Mouse (Mus musculus) hindbrain, postnatal 0 days (tissue): ENCODE results near the gene Pgghg. TPM values are rescaled to one million over a fixed set of nuclear protein-coding genes. Genes with fewer than 3 reads are reported as not detected.
"Not testable (repeated sequence)": the region's sequence is repeated elsewhere in the genome, so short reads cannot be mapped to it uniquely, and the experiment has no call there.

ENCODE experiments used
- ATAC-seq: fragments of 200-750 bp; cut with Nextera tagmentation; 2 replicates; pipeline ENCODE4 v1.8.0; 2017; ENCODE audit warnings: mild to moderate bottlenecking, moderate TSS enrichment, moderate library complexity
- DNase-seq: peaks from one replicate; pipeline ENCODE4 v3.0.0-alpha.2; 2015; ENCODE audit warnings: low spot score
- H3K27ac ChIP-seq: fragments of 300-500 bp; sonication (generic); 2 replicates; pipeline ENCODE4 v1.5.1; 2014; ENCODE audit warnings: mild to moderate bottlenecking
- H3K27me3 ChIP-seq: fragments of 300-500 bp; sonication (generic); 2 replicates; pipeline ENCODE4 v1.6.1; 2014; ENCODE audit warnings: low read length, mixed read lengths; ENCODE audit not compliant: insufficient read depth
- H3K36me3 ChIP-seq: fragments of 300-500 bp; sonication (generic); 2 replicates; pipeline ENCODE4 v1.6.1; 2014; ENCODE audit warnings: low read length, mixed read lengths; ENCODE audit not compliant: insufficient read depth
- H3K4me1 ChIP-seq: fragments of 300-500 bp; sonication (generic); 2 replicates; pipeline ENCODE4 v1.6.1; 2014; ENCODE audit warnings: antibody characterized with exemption, low read length, mixed read lengths; ENCODE audit not compliant: insufficient read depth
- H3K4me2 ChIP-seq: fragments of 300-500 bp; sonication (generic); 2 replicates; pipeline ENCODE4 v1.6.1; 2014; ENCODE audit warnings: low read depth, mild to moderate bottlenecking, low read length, moderate library complexity, mixed read lengths
- H3K4me3 ChIP-seq: fragments of 300-500 bp; sonication (generic); 2 replicates; pipeline ENCODE4 v1.5.1; 2014; ENCODE audit warnings: low read length
- H3K9ac ChIP-seq: fragments of 300-500 bp; sonication (generic); replicated peaks from 2 replicates; pipeline ENCODE4 v1.6.1; 2014; ENCODE audit warnings: mild to moderate bottlenecking, low read length, moderate library complexity, mixed read lengths
- H3K9me3 ChIP-seq: fragments of 300-500 bp; sonication (generic); 2 replicates; pipeline ENCODE4 v1.6.1; 2016; ENCODE audit warnings: low read length, mixed read lengths
- CTCF ChIP-seq: IDR thresholded peaks from 2 replicates; pipeline ENCODE4 v1.5.1; 2016; ENCODE audit warnings: antibody characterized with exemption, control low read depth, low read depth
- WGBS: fragments of 180-500 bp; shearing (Covaris S2); extraction: QIAGEN DNeasy Blood & Tissue Kit; methylation state at CpG from one replicate; pipeline ENCODE4 v1.1.7; 2014; 5-methylcytosine and 5-hydroxymethylcytosine counted together
- polyA plus RNA-seq: library from polyadenylated mRNA; unstranded; fragments of >200 nt; fragmentation: Nextera tagmentation; extraction: Ambion mirVana; gene quantifications from 2 replicates; pipeline ENCODE4 v1.2.1, GENCODE M21; 2015
- total RNA-seq: library from RNA; depleted of rRNA; stranded (reverse); fragments of >200 nt; gene quantifications from 2 replicates; pipeline ENCODE4 v1.2.3, GENCODE M21; 2014

Gene Pgghg
- total and polyA plus RNA-seq, 2 experiments from 2014 or later = 6.7 to 16.3 TPM

DNA sequence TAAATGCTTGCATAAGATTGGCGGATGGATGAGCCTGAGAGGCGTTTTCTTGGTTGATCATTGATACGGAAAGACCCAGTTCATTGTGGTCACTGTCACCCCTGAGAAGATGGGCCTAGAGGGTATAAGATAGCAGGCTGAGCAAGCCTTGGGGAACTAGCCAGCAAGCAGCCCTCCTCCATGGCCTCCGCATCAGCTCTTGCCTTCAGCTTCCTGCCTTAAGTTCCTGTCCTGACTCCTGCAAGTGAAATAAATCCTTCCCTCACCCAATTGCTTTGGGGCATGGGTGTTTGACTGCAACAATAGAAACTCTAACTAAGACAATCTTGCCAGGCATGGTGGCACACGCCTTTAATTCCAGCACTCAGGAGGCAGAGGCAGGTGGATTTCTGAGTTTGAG lies 18.8 kb downstream of the Pgghg start:
- no peak for ATAC-seq
- Histone ChIP-seq H3K4me1 (no peaks in the 10 kb centered on the region), H3K9ac (no peak overlapping the region), H3K9me3 (no peaks in the 10 kb centered on the region), H3K4me3 (no peak overlapping the region), H3K36me3 (no peaks in the 10 kb centered on the region), H3K4me2 (no peak overlapping the region), H3K27ac (no peak overlapping the region), H3K27me3 (no peaks in the 10 kb centered on the region)
- no peak for DNase-seq
- WGBS = 67% methylated on average over 5 of the region's 5 CpGs
- TF ChIP-seq CTCF = no peak

GRCm38 (mm10) chr7:140961416-140961815 lies 20.2 kb downstream of the Pgghg start:
- H3K9ac ChIP-seq = no peak overlapping the region
- no peaks in the 10 kb centered on the region for H3K9me3 ChIP-seq
- ATAC-seq (no peak), DNase-seq (no peak)
- no peaks in the 10 kb centered on the region for H3K36me3 ChIP-seq
- TF ChIP-seq CTCF = no peak
- H3K4me3 ChIP-seq = no peak overlapping the region
- no peak overlapping the region for H3K27ac ChIP-seq
- no peaks in the 10 kb centered on the region for H3K27me3 ChIP-seq
- H3K4me1 ChIP-seq = no peaks in the 10 kb centered on the region
- H3K4me2 ChIP-seq = no peak overlapping the region
- 51% methylated on average over 2 of the region's 2 CpGs for whole genome bisulfite sequencing

DNA sequence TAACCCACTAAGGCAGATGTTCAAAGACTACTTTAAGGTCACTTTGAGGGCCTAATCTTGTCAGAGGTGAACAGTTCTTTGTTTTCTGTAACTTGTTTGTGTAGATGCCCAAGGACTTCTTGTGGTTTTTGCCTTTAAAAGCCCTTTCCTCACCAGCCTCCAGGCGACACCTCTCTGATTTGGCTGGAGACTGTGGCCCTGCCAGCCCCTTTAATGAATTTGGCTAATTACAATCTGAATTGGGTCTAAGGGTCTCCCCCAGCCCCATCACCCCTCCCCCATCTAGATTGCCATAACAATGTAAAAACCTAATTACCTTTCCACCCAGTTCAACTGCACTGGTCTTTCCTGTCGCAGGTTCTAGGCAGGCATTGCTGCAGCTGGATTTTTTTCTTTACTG lies 21.5 kb downstream of the Pgghg start:
- no peak for DNase-seq
- no peak overlapping the region for H3K4me2 ChIP-seq
- H3K9ac ChIP-seq = no peak overlapping the region
- H3K9me3 ChIP-seq = no peaks in the 10 kb centered on the region
- H3K4me1 ChIP-seq = no peaks in the 10 kb centered on the region
- TF ChIP-seq CTCF = no peak
- H3K4me3 ChIP-seq = no peak overlapping the region
- no peaks in the 10 kb centered on the region for H3K27me3 ChIP-seq
- no peaks in the 10 kb centered on the region for H3K36me3 ChIP-seq
- H3K27ac ChIP-seq = no peak overlapping the region
- WGBS = 67% methylated on average over 2 of the region's 2 CpGs
- ATAC-seq = no peak

DNA sequence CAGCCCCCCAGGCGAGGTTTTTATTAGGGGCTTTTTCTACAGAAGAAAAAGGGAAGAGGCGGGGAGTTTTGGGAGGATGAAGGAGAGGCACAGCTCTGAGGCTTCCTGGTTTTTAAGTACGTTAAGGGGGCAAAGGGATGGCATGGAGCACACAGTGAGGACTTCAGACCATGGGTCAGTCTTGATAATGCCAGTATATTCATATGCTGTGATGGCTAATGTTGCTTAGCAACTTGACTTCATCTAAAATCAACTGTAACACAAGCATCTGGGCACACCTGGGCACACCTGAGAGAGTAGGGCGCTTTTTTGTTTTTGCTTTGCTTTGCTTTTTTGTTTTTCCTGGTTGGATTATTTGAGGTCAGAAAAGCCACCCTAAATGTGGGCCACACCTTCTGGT lies 25.7 kb downstream of the Pgghg start, which contains the start of gene Ifitm1:
TSS of gene Ifitm1 (plus strand) at position 301 of the 400 bp plus-strand sequence.
- Histone ChIP-seq H3K4me3 (no peak within 1 kb of the TSS), H3K9ac (no peak within 1 kb of the TSS), H3K36me3 (no peaks in the 10 kb centered on the region), H3K9me3 (no peaks in the 10 kb centered on the region), H3K4me2 (no peak within 1 kb of the TSS), H3K27me3 (no peaks in the 10 kb centered on the region), H3K27ac (no peak within 1 kb of the TSS), H3K4me1 (no peaks in the 10 kb centered on the region)
- WGBS = 94% methylated on average over 4 of the region's 4 CpGs
- ATAC-seq (no peak), DNase-seq (no peak)
- no peak for TF ChIP-seq CTCF

DNA sequence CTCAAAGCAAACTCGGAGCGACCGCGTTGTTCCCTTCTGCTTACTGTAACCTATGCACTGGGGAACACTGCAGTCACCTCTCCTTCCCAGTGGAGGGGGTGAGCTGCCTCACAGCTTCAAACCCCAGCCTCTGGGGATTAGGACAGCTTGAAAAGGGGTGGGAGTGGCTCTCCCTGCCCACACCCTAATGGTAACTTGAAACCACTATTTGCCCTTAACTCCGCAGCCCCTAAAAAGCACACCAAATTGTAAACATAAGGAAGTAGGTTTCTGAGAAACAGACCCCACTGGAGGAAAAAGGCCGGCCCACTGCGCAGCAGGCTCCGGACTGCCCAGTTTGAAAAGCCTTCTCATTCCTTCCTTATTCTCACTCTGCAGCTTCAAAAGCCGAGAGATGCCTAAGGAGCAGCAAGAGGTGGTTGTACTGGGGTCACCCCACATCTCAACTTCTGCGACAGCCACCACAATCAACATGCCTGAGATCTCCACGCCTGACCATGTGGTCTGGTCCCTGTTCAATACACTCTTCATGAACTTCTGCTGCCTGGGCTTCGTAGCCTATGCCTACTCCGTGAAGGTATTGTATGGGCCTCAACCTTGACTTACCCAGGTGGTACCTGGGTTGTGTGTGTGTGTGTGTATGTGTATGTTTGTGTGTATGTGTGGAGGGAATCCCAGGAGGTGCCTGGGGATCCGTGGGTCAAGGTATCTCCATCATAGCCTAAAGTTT lies 26.8 kb downstream of the Pgghg start:
- H3K4me2 ChIP-seq = no peak overlapping the region
- H3K27me3 ChIP-seq = no peaks in the 10 kb centered on the region
- H3K4me3 ChIP-seq = no peak overlapping the region
- DNase-seq (no peak), ATAC-seq (no peak)
- no peak overlapping the region for H3K9ac ChIP-seq
- no peak overlapping the region for H3K27ac ChIP-seq
- TF ChIP-seq CTCF = no peak
- H3K9me3 ChIP-seq = no peaks in the 10 kb centered on the region
- WGBS = 16% methylated on average over 14 of the region's 14 CpGs
- H3K4me1 ChIP-seq = no peaks in the 10 kb centered on the region
- H3K36me3 ChIP-seq = no peaks in the 10 kb centered on the region

GRCm38 (mm10) chr7:140968710-140969109 lies 27.5 kb downstream of the Pgghg start:
- WGBS = 34% methylated on average over 3 of the region's 3 CpGs
- not testable (repeated sequence) for H3K4me3 ChIP-seq, H3K4me2 ChIP-seq, H3K4me1 ChIP-seq, H3K27me3 ChIP-seq, H3K9me3 ChIP-seq, H3K36me3 ChIP-seq, H3K27ac ChIP-seq, H3K9ac ChIP-seq, ATAC-seq, DNase-seq

DNA sequence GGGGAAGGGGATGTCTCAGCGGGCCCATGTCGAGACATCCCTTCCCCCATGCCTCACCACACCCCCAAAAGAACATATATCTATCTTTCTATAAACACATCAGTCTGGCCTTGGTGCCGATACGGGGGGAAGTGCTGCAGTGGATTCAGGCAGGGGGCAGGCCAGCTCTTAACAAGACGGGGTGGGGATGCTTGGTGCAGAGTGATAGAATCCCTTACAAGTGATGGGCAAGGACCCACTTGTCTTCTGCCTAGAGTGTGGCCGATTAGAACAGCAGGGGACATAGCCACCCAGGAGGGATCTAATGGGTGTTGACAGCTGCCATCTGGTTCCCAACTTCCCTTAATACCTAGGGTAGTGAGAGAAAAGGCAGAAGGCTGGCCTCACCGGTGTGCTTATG lies 29.7 kb downstream of the Pgghg start:
- Histone ChIP-seq H3K4me2 (no peak overlapping the region), H3K9me3 (no peaks in the 10 kb centered on the region), H3K4me3 (no peak overlapping the region), H3K27ac (no peak overlapping the region), H3K36me3 (no peaks in the 10 kb centered on the region), H3K27me3 (no peaks in the 10 kb centered on the region), H3K9ac (no peak overlapping the region), H3K4me1 (no peaks in the 10 kb centered on the region)
- DNase-seq (no peak), ATAC-seq (no peak)
- TF ChIP-seq CTCF = no peak
- 53% methylated on average over 7 of the region's 7 CpGs for WGBS
